Comparison of ENCODE assay signal across 15 mouse cellular contexts in the genomic region with DNA sequence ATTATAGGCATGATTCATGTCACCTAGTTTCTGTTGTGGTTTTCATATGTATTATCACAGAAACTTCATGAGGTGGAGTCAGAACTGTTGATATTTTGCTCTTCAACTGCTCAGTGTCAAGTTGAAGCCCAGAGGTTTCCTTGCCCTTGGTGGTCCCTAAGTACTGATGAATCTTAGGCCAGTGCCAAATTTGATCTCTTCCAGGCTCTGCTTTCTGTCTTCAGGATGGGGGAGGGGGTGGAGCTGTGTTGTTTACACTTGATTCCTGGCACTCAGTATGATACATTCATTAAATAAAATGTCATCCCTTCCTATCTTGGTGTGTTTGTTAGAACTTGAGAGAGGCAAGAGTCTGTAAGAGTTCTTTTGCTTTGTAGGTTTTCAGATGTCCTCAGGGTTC.
"Had no signal": no experiment of that assay in that cellular context is flagged by ENCODE, and none has a peak within 500 bp of the region (broad histone marks: within the 10 kb centered on the region; RNA-seq: fewer than 3 reads in every experiment).

No protein-coding gene starts in this region.

- H3K27ac ChIP-seq: hindbrain, embryonic 15.5 days; limb, embryonic 12.5 days; liver, embryonic 15.5 days; midbrain, embryonic 12.5 days; neural tube, embryonic 13.5 days had no signal

- H3K4me2 ChIP-seq: hindbrain, embryonic 15.5 days; limb, embryonic 12.5 days; liver, embryonic 15.5 days; midbrain, embryonic 12.5 days; neural tube, embryonic 13.5 days had no signal

- H3K4me3 ChIP-seq: hindbrain, embryonic 15.5 days; limb, embryonic 12.5 days; liver, embryonic 15.5 days; midbrain, embryonic 12.5 days; neural tube, embryonic 13.5 days had no signal

- H3K27me3 ChIP-seq: hindbrain, embryonic 15.5 days; limb, embryonic 12.5 days; liver, embryonic 15.5 days; midbrain, embryonic 12.5 days; neural tube, embryonic 13.5 days had no signal

- H3K4me1 ChIP-seq: limb, embryonic 12.5 days; midbrain, embryonic 12.5 days had no signal

- DNase-seq: kidney, adult 11 months; kidney, postnatal 10 days; kidney, postnatal 4 days; liver; retina, postnatal 1 day; right cerebral cortex, postnatal 4 days; spleen, adult 18-20 months; thymus, adult 2 months; thymus, postnatal 25 days had no signal

- H3K9me3 ChIP-seq: hindbrain, embryonic 15.5 days; limb, embryonic 12.5 days; liver, embryonic 15.5 days; midbrain, embryonic 12.5 days; neural tube, embryonic 13.5 days had no signal

- H3K9ac ChIP-seq: hindbrain, embryonic 15.5 days; limb, embryonic 12.5 days; liver, embryonic 15.5 days; midbrain, embryonic 12.5 days; neural tube, embryonic 13.5 days had no signal

- ATAC-seq: midbrain, embryonic 16.5 days had no signal
